Mouse (Mus musculus) erythroblast, embryonic 14.5 days (primary cell): Measurements from ENCODE around the gene Cdkl3.

Experiments
- GATA1 ChIP-seq: IDR thresholded peaks from 2 replicates; pipeline ENCODE4 v1.6.1; 2012; ENCODE audit warnings: low read length, inconsistent platforms, mixed read lengths
- TAL1 ChIP-seq: IDR thresholded peaks from 3 replicates; pipeline ENCODE4 v1.6.1; 2012; ENCODE audit warnings: low read length, inconsistent platforms, mixed read lengths

DNA sequence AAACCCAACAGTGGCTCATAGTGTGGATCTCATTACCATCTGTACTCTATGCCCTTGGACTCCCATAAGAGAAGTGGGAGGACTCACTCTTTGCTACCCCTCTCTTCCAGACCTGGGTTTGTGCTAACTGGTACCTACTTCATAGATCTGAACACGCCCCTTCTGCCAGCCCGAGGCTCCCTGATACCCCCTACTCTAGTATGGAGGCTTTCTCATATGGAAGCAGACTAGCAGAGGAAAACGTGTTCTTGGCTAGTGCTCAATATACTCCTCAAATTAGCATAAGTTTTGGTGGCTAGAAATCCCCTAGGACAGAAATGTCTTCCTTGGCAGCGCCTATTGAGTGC lies 81.8 kb downstream of the Cdkl3 start:
- no peak for TF ChIP-seq TAL1
- TF ChIP-seq GATA1 = no peak
